Mouse (Mus musculus): Measurements from ENCODE around the gene 1700022I11Rik. TPM values are rescaled to one million over a fixed set of nuclear protein-coding genes. Genes with fewer than 3 reads are reported as not detected.

1700022I11Rik gene
- total RNA-seq (2021), result not detected
- long read RNA-seq, experiment 1, result 0 reads
- long read RNA-seq, experiment 2, result 0 reads

DNA sequence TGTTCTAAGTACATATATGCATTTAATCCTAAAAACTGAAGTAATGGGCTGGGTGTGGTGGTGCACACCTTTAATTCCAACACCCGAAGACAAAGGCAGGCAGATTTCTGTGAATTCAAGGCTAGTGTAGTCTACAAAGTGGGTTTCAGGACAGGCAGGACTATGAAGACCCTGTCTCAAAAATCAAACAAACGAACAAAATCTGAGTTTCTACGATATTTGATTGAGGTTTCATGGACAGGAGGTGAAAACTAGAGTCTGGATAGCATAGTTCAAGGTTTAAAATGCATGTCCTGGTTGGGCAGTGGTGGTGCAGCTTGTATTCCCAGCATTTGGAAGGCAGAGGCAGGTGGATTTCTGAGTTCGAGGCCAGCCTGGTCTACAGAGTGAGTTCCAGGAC is at the start of gene 1700022I11Rik:
1700022I11Rik (plus strand) TSS at position 301 of the 400 bp plus-strand sequence.
- no peak for DNase-seq

GRCm38 (mm10) chr4:42920726-42921125 is 48.7 kb upstream of the 1700022I11Rik start:
- intact Hi-C loops (cut with DNase I; ENCODE audit: low total_unique reads), result loop anchor here (5.0 kb wide), 1 partner anchor 33 kb away; no protein-coding TSS in a partner anchor

More for the DNA sequence above, at the start of gene 1700022I11Rik:
- intact Hi-C loops (cut with DNase I; ENCODE audit: low total_unique reads), result loop anchor here (5.0 kb wide), 1 partner anchor 92 kb away; no protein-coding TSS in a partner anchor

DNA sequence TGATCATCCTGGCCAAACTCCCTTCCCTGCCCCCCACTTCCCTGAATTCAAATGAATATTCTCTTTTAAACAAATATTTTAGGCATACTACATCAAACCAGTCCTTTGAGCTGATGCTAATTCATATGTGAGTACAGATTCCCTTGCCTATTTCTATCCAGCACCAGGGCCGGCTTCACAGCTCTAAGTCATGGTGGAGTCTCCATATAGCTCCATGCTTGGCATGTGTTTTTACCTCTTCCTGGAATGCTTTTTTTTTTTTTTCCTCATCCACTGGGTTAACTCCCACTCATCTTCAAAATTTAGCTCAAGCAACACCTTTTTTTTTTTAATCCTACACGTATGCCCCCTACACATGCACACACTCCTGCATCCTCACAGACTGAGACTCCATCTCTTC is 47.9 kb upstream of the 1700022I11Rik start:
- no peak for DNase-seq
- intact Hi-C loops (cut with DNase I; ENCODE audit: low total_unique reads), result loop anchor here (5.0 kb wide), 1 partner anchor 34 kb away; no protein-coding TSS in a partner anchor

More at GRCm38 (mm10) chr4:42920726-42921125, 48.7 kb upstream of the 1700022I11Rik start:
- DNase-seq, result no peak

DNA sequence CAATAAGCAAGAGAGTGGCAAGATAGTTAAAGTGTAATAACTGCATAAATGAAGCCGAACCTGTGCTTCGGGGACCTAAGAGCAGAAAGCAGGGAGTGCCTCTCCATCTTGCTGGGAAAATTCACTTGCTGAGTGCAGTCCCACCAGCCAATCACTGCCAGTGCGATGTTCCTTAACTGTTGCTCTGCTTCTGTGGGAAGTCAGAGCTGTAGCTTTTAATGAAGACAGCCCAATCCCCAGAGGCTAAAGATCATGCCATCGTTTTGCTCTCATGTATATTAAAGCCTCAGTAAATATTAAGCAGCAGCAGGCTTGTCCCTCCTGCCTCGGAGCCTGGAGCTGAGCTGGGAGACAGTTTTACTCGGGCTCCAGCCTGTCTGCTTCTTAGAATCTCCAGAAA is 47.3 kb upstream of the 1700022I11Rik start:
- intact Hi-C loops (cut with DNase I; ENCODE audit: low total_unique reads), result loop anchor here (5.0 kb wide), 1 partner anchor 35 kb away; no protein-coding TSS in a partner anchor

GRCm38 (mm10) chr4:42922461-42922860 is 46.9 kb upstream of the 1700022I11Rik start:
- DNase-seq, result no peak
- intact Hi-C loops (cut with DNase I; ENCODE audit: low total_unique reads), result loop anchor here (5.0 kb wide), 1 partner anchor 35 kb away; no protein-coding TSS in a partner anchor

More for the DNA sequence above, 47.3 kb upstream of the 1700022I11Rik start:
- no peak for DNase-seq

GRCm38 (mm10) chr4:42924095-42924710 is 45.2 kb upstream of the 1700022I11Rik start:
- no peak for DNase-seq
- intact Hi-C loops (cut with DNase I; ENCODE audit: low total_unique reads), result loop anchor here (5.0 kb wide), 1 partner anchor 37 kb away; no protein-coding TSS in a partner anchor

DNA sequence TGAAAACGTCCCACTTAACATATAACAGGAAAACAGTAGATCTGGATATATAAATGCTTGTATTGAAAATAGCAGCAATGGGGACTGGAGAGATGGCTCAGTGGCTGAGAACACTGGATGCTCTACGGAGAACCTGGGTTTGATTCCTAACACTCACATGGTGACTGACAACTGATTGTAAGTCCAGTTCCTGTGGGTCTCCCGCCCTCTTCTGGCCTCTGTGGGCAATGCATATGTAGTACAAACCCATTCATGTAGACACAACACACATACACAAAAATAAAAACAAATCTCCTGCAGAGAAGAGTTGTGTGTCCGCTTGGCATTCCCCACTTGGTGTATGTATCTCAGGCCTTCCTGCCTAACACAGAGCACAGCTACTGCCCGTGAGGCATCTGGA is 41.2 kb upstream of the 1700022I11Rik start:
- intact Hi-C loops (cut with DNase I; ENCODE audit: low total_unique reads), result no loop called here
- DNase-seq, result no peak

GRCm38 (mm10) chr4:42928952-42929351 is 40.5 kb upstream of the 1700022I11Rik start:
- intact Hi-C loops (cut with DNase I; ENCODE audit: low total_unique reads), result no loop called here
- no peak for DNase-seq

GRCm38 (mm10) chr4:42932229-42932969 is 37.0 kb upstream of the 1700022I11Rik start:
- intact Hi-C loops (cut with DNase I; ENCODE audit: low total_unique reads), result no loop called here

GRCm38 (mm10) chr4:42933630-42934029 is 35.8 kb upstream of the 1700022I11Rik start:
- intact Hi-C loops (cut with DNase I; ENCODE audit: low total_unique reads), result no loop called here
- peak; percentile 78 for DNase-seq

More at GRCm38 (mm10) chr4:42932229-42932969, 37.0 kb upstream of the 1700022I11Rik start:
- DNase-seq, result no peak

DNA sequence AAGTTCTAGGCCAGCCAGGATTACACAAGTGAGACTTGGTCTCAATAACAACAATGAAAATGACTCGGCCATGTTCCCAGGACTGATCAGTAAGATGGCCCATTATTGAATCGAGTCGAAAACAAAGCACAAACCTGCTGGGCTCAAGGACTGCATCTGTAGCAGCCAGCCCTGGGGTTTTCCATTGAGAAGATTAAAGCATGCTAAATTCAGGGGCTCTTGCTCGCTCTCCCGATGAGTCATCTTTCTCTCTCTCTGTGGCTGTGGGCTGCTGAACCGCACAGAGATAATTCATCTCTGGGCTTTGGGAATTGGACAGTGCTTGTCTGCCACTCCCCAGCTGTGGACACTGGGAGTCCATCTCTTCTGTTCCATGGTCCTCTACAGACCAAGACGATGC is 28.0 kb upstream of the 1700022I11Rik start:
- intact Hi-C loops (cut with DNase I; ENCODE audit: low total_unique reads), result no loop called here
- DNase-seq, result no peak

DNA sequence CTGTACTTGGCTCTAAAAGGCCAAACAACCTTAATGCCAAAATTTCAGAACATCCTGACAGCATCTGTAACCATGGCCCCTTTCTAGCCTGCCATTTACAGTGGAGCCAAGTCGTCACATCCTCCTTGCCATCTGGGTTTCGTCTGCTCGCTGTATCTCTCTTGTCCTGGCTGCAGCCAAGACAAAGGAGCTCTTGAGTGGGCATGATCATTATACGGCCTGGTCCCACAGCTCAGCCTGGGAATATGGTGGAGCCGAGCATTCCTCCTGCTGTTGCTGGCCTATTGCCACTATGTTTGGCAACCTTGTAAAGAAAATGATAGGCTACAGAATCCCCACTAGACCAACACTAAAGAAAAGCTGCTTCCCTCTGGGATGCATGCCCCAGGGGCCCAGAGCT is 26.1 kb upstream of the 1700022I11Rik start:
- DNase-seq, result no peak
- intact Hi-C loops (cut with DNase I; ENCODE audit: low total_unique reads), result no loop called here

GRCm38 (mm10) chr4:42944185-42944584 is 25.2 kb upstream of the 1700022I11Rik start:
- no peak for DNase-seq
- intact Hi-C loops (cut with DNase I; ENCODE audit: low total_unique reads), result no loop called here

- intact Hi-C loops (cut with DNase I; ENCODE audit: low total_unique reads), result loop anchor here (5.0 kb wide), 1 partner anchor 68 kb away; no protein-coding TSS in a partner anchor
- DNase-seq, result peak; percentile 36
These were observed 24.4 kb upstream of the 1700022I11Rik start for GRCm38 (mm10) chr4:42945043-42945442.

GRCm38 (mm10) chr4:42945445-42945844 is 24.0 kb upstream of the 1700022I11Rik start:
- DNase-seq, result no peak
- intact Hi-C loops (cut with DNase I; ENCODE audit: low total_unique reads), result loop anchor here (5.0 kb wide), 1 partner anchor 68 kb away; no protein-coding TSS in a partner anchor

DNA sequence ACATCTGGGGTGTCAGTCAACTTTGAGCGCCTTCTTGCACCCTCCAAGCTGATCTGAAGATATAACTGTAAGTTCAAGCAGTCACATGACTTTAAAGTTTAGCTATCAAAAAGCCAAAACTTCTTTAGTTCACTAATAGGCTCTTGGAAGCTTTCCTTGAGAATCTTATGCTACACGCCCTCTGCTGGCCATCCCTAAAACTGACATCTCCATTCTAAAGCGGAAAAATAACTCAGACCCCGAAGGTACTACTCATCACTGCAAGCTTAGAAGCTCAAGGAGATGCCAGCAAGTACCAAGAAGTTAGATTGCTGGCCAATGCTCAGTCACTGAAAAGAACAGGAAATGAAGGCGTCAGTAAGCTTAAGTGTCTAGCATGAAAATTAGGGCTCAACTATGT is 23.5 kb upstream of the 1700022I11Rik start:
- no peak for DNase-seq

DNA sequence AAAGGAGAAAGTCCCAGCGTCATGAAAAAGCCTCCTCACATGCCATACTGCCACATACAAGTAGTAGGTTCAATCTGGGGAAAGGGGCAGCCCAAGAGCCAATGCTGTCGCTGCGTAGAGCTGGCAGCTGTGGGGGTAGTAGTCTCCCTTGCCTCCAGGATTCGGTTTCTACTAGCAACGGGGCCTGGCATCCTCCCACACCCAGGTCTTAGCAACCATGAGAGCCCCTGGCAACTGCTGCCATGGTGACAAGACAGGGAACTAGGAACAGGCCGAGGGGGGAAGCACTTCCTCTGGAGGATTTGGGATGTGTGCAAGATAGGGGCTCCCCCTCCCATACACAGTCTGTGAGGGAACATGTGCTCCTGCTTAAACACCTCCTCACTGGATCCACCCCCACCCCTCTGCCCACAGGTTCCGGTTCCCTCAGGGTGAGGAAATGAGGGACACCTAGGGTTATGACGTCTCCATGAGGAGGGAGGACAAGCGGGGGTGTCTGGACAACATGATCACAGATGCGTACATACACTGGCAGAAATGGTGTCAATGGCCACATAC is 22.6 kb upstream of the 1700022I11Rik start:
- no peak for DNase-seq
- intact Hi-C loops (cut with DNase I; ENCODE audit: low total_unique reads), result loop anchor here (5.0 kb wide), 1 partner anchor 70 kb away; no protein-coding TSS in a partner anchor

More for the DNA sequence above, 23.5 kb upstream of the 1700022I11Rik start:
- intact Hi-C loops (cut with DNase I; ENCODE audit: low total_unique reads), result loop anchor here (5.0 kb wide), 1 partner anchor 69 kb away; no protein-coding TSS in a partner anchor

DNA sequence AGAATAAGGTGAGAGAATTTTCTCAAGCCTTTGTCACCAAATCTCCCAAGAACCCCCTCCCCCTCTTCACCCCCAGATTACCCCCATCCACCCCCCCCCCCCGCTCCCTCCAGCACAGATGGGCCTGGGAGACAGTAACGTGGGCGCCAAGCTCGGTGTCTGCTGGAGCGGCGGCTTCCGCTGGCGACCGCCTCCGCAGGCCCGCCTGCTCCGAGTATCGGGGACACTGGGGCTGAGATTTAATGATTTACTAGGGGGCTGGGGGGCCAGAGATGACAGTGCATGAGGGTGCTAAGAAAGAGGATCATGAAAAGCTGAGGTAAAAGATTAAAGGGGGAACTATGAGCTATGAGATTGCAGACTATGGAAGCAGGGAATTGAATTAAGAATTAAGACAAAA is 20.9 kb upstream of the 1700022I11Rik start:
- DNase-seq, result no peak

DNA sequence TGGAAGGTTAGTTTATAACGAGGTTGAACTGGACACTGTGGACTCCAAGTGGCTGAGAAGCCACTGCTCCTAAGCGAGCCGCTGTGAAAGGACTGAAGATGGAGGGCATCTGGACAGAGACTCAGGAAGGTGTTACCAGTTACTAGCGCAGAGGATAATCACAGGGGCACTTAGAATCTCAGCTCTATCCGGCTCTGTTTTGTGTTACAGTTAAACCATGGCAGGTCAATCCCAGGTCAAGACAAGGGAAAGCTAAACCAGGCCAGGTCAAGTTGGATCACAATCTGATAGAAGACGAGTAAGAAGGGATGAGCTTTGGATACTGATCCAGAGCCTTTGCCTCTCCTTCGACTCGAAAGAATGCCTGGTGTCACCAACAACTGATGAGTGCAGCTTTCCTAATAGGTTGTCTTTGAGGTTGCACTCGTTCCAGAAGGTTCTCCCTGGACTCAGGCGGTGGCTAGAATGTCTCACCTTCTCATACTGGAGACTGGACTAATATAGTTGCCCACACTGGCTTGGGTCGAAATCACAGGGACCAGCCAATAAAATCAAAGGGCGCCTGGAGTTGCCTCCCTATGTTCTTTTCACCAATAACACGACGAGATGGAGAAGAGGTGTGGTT is 20.2 kb upstream of the 1700022I11Rik start:
- no peak for DNase-seq
- intact Hi-C loops (cut with DNase I; ENCODE audit: low total_unique reads), result loop anchor here (5.0 kb wide), 1 partner anchor 72 kb away; no protein-coding TSS in a partner anchor

More for the DNA sequence above, 20.9 kb upstream of the 1700022I11Rik start:
- intact Hi-C loops (cut with DNase I; ENCODE audit: low total_unique reads), result loop anchor here (5.0 kb wide), 1 partner anchor 71 kb away; no protein-coding TSS in a partner anchor
